Mouse (Mus musculus) hindbrain, embryonic 11.5 days (tissue): Measurements from ENCODE around the gene Sys1. TPM values are rescaled to one million over a fixed set of nuclear protein-coding genes. Genes with fewer than 3 reads are reported as not detected.

Experiments used
- ATAC-seq: fragments of 200-750 bp; cut with Nextera tagmentation; 2 replicates; pipeline ENCODE4 v1.8.0; 2017; ENCODE audit warnings: mild to moderate bottlenecking, moderate TSS enrichment, moderate library complexity; ENCODE audit not compliant: low FRiP score
- DNase-seq: peaks from one replicate; pipeline ENCODE4 v3.0.0-alpha.2; 2015; ENCODE audit warnings: low spot score
- H3K27ac ChIP-seq: fragments of 300-500 bp; sonication (generic); 2 replicates; pipeline ENCODE4 v1.5.1; 2014; ENCODE audit warnings: mild to moderate bottlenecking, low read depth, low read length
- H3K27me3 ChIP-seq: fragments of 300-500 bp; sonication (generic); 2 replicates; pipeline ENCODE4 v1.6.1; 2014; ENCODE audit warnings: mild to moderate bottlenecking, low read length, moderate library complexity, mixed read lengths; ENCODE audit not compliant: control insufficient read depth, insufficient read depth
- H3K36me3 ChIP-seq: fragments of 300-500 bp; sonication (generic); 2 replicates; pipeline ENCODE4 v1.6.1; 2014; ENCODE audit warnings: mild to moderate bottlenecking, low read length, moderate library complexity, mixed read lengths; ENCODE audit not compliant: control insufficient read depth, insufficient read depth
- H3K4me1 ChIP-seq: fragments of 300-500 bp; sonication (generic); replicated peaks from 2 replicates; pipeline ENCODE4 v1.6.1; 2014; ENCODE audit warnings: low read length, mixed read lengths; ENCODE audit not compliant: control insufficient read depth, insufficient read depth
- H3K4me2 ChIP-seq: fragments of 300-500 bp; sonication (generic); replicated peaks from 2 replicates; pipeline ENCODE4 v1.6.1; 2014; ENCODE audit warnings: mild to moderate bottlenecking, low read depth, low read length
- H3K4me3 ChIP-seq: fragments of 300-500 bp; sonication (generic); 2 replicates; pipeline ENCODE4 v1.5.1; 2014; ENCODE audit warnings: low read depth, low read length
- H3K9ac ChIP-seq: fragments of 300-500 bp; sonication (generic); 2 replicates; pipeline ENCODE4 v1.6.1; 2014; ENCODE audit warnings: low read depth, low read length
- H3K9me3 ChIP-seq: fragments of 300-500 bp; sonication (generic); 2 replicates; pipeline ENCODE4 v1.6.1; 2016; ENCODE audit warnings: low read length; ENCODE audit not compliant: control insufficient read depth
- WGBS: fragments of 180-500 bp; shearing (Covaris S2); extraction: QIAGEN DNeasy Blood & Tissue Kit; methylation state at CpG from one replicate; pipeline ENCODE4 v1.1.7; 2014; 5-methylcytosine and 5-hydroxymethylcytosine counted together
- polyA plus RNA-seq: library from polyadenylated mRNA; unstranded; fragments of >200 nt; fragmentation: Nextera tagmentation; extraction: Ambion mirVana; gene quantifications from 2 replicates; pipeline ENCODE4 v1.2.1, GENCODE M21; 2014

Sys1 gene
- polyA plus RNA-seq, 1 experiment from 2014 or later = 72.2 TPM

DNA sequence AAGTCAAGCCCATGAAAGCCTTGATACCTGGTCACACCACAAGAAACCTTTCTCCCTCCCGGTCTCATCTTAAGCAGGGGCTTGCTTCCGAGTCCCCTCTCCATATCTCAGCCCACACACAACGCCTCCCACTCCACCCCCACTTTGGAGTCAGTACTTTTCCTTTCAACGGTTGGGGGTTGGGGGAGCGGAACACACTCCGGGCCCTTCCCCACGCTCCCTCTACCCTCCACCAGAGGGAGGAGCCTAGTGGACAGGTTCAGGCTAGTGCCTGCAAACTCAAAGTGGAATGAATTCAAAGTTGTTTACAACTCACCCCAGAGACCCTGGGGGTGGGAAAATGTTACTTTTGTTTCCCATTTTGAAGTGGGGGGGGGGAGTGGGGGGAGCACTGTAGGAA lies 26.1 kb upstream of the Sys1 start:
- peaks cover 2% of the 10 kb centered on the region; the same call in 1 of the 2 replicates for H3K36me3 ChIP-seq
- 0 out of 2 replicates have a peak, but pooled peaks cover 5% of the 10 kb centered on the region for H3K4me1 ChIP-seq
- H3K4me3 ChIP-seq = no peak overlapping the region
- WGBS = 11% methylated on average over 7 of the region's 7 CpGs
- no peak overlapping the region for H3K9ac ChIP-seq
- H3K9me3 ChIP-seq = no peaks in the 10 kb centered on the region
- H3K4me2 ChIP-seq = no peak overlapping the region
- no peaks in the 10 kb centered on the region for H3K27me3 ChIP-seq
- ATAC-seq = no peak
- peak; percentile 33 for DNase-seq
- H3K27ac ChIP-seq = no peak overlapping the region

DNA sequence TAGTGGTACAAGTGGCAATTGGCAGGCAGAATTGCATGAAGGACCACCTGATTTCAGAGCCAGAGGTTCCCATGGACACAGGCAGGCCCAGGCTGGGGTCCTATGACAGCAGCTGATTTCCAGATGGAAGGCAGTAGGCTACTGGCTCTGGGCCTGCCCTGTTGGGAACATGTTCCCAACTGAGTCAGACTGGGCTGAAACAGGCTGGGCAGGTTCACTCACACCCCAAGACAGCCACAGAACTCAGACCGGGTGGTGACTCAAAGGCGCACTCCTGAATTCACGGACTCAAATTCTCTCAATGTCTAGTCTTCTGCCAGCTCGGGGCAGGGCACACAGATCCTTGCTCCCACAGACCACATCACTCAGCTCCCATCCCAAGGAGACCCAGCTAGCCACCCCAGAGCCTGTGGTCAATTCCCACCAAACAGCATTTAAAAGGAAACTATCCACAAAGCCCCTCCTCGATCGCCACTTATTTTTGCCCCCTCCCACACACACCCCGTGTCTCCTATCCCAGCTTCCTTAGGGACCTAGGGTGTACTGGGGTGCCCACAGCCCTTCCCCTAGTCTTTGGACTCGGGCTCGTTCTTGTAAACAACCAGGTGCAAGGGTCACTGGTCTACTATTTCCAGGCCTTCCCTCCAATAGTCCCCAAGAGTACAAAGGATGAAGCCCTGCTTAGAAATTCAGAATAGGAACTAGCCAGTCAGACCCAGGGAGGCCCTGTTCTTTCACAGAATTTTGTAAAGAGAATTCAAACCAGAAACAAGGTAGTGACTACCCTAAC lies 24.9 kb upstream of the Sys1 start:
- peaks cover 2% of the 10 kb centered on the region; the same call in 1 of the 2 replicates for H3K36me3 ChIP-seq
- no peak overlapping the region for H3K4me3 ChIP-seq
- ATAC-seq = no peak
- no peak for DNase-seq
- H3K9ac ChIP-seq = no peak overlapping the region
- no peaks in the 10 kb centered on the region for H3K27me3 ChIP-seq
- H3K27ac ChIP-seq = no peak overlapping the region
- H3K4me1 ChIP-seq = 0 out of 2 replicates have a peak, but pooled peaks cover 5% of the 10 kb centered on the region
- H3K9me3 ChIP-seq = no peaks in the 10 kb centered on the region
- WGBS = 54% methylated on average over 9 of the region's 9 CpGs
- H3K4me2 ChIP-seq = no peak overlapping the region

DNA sequence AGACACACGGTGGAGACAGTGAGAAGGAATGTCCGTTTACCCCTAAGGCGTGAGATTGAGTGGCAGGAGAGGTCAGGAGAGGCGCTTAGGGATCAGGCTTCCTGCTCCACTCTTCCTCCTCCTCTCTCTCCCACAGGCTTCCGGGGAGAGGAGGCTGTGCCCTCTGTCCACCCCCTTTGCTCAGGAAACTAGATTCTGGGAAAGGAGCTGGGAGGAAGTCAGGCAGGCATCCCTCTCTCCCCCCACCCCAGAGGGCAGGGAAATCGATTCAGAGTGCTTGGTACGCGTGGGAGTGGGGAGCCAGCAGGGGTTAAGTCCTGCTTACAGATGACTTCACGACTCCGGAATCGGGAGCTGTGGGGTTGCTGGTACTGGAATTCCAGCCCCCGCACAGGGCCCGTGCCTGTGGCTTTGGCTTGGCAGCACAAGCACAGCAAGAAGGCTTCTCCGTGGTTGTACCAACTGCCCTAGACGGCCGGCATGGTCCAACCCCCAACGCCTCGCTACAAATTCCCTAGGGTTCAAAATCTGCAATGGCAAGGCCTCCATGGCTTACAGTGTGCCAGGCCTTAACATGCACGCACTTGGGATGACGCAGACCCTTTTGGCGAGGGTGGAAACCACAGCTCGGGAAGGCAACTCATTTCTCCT lies 24.1 kb upstream of the Sys1 start:
- Histone ChIP-seq H3K36me3 (peaks cover 2% of the 10 kb centered on the region; the same call in 1 of the 2 replicates), H3K9me3 (no peaks in the 10 kb centered on the region), H3K27ac (no peak overlapping the region), H3K4me3 (no peak overlapping the region), H3K4me2 (no peak overlapping the region), H3K4me1 (0 out of 2 replicates have a peak, but pooled peaks cover 5% of the 10 kb centered on the region), H3K27me3 (no peaks in the 10 kb centered on the region), H3K9ac (0 out of 2 replicates have a peak overlapping the region, but pooled peaks have one; percentile 4)
- DNase-seq = peak; percentile 19
- 35% methylated on average over 22 of the region's 22 CpGs for WGBS
- no peak for ATAC-seq

DNA sequence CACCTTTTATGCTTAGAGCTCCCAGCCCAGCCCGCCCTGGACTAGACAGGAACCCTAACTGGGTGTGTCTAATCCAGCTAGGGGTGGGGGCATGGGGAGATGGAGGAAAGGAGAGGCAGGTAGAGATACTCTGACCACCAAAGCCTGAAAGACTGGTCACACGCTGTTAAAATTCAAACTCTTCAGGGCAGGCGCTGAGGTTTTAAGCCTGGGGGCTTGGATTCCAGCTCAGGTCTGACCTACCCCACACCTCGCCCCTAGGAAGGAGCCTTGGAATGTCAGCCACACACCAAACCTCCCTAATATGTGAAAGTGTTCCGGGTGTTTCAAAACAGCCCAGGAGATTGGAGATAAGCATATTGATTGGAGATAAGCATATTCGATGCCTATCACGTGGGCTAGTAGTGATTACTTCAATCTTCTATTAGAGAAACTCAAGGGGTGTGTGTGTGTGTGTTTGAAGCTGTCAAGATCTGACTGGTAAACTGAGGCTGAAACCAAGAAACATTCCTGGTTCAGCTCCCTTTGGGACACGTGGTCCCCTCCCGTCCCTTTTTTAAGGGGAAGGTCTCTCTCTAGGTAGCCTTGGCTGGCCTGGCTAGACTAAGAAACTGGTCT lies 23.4 kb upstream of the Sys1 start:
- 84% methylated on average over 9 of the region's 9 CpGs for WGBS
- 0 out of 2 replicates have a peak, but pooled peaks cover 5% of the 10 kb centered on the region for H3K4me1 ChIP-seq
- no peaks in the 10 kb centered on the region for H3K27me3 ChIP-seq
- H3K9ac ChIP-seq = no peak overlapping the region
- H3K4me2 ChIP-seq = no peak overlapping the region
- peaks cover 2% of the 10 kb centered on the region; the same call in 1 of the 2 replicates for H3K36me3 ChIP-seq
- H3K9me3 ChIP-seq = no peaks in the 10 kb centered on the region
- H3K4me3 ChIP-seq = no peak overlapping the region
- ATAC-seq (no peak), DNase-seq (no peak)
- no peak overlapping the region for H3K27ac ChIP-seq

DNA sequence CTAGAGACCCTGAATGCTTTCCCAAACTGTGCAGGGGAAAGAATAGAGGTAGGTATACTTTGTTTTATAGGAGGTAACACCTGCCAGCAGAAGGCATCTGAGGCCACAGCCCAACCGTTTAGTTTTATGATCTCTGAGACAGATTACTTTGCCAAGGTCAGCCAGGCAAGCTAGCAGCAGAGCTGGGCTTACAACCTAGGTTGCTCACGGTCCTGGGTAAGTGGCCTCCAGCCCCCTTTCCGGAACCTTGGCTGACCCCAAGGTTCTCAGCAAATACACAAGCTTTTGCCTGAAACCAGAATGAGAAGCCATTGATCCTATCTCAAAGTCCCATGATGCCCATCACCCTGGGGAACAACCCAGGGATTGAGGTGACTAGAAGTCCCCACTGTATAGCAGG lies 22.1 kb upstream of the Sys1 start:
- H3K27ac ChIP-seq = no peak overlapping the region
- no peak overlapping the region for H3K9ac ChIP-seq
- H3K36me3 ChIP-seq = no peaks in the 10 kb centered on the region
- H3K4me1 ChIP-seq = 0 out of 2 replicates have a peak, but pooled peaks cover 5% of the 10 kb centered on the region
- WGBS = 87% methylated on average over 3 of the region's 3 CpGs
- H3K27me3 ChIP-seq = no peaks in the 10 kb centered on the region
- no peak overlapping the region for H3K4me3 ChIP-seq
- DNase-seq = no peak
- no peak for ATAC-seq
- H3K4me2 ChIP-seq = no peak overlapping the region
- no peaks in the 10 kb centered on the region for H3K9me3 ChIP-seq

DNA sequence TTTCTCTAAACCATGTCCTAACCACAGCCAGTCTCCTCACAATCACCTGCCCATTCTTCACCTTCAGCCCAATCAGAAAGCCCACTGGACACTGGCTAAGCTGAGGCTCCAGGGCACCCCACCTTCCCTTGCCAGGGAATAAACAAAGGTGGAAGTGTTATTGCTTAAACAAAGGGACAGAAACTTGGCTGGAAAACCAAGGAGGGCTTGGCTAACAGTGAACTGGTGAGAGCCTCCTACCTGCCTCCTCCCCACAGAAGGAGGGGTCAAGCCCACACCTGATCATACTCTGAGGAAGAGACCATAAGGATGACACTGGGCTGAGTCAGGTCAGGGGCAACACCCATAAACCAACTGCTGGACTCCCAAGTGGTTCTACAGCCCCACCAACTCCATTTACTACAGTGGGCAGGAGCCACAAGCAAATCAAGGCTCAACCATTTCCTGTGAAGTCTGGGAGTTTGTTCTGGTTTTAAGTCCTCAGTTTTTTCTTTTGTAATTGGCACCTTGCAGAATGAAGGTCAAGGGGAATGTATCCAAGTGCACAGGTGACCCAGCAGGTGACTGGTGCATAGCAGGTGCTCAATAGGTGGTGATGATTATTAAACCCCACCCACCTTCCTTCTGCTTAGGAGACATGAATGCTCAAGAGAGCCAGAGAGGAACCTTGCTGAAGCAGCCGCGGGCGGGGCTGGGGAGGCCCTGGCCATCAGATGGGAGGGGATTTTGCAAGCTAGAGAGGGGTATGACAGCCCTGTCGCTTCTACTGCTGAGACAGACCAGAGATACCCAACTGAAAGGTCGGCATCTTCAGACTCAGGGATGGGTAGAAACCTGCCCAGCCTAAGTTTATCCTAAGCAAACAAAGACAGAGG lies 21.3 kb upstream of the Sys1 start:
- H3K27ac ChIP-seq = no peak overlapping the region
- no peaks in the 10 kb centered on the region for H3K27me3 ChIP-seq
- H3K9me3 ChIP-seq = no peaks in the 10 kb centered on the region
- H3K4me2 ChIP-seq = no peak overlapping the region
- ATAC-seq = no peak
- H3K36me3 ChIP-seq = no peaks in the 10 kb centered on the region
- H3K9ac ChIP-seq = no peak overlapping the region
- 0 out of 2 replicates have a peak, but pooled peaks cover 5% of the 10 kb centered on the region for H3K4me1 ChIP-seq
- H3K4me3 ChIP-seq = no peak overlapping the region
- WGBS = 64% methylated on average over 5 of the region's 5 CpGs
- DNase-seq = no peak

DNA sequence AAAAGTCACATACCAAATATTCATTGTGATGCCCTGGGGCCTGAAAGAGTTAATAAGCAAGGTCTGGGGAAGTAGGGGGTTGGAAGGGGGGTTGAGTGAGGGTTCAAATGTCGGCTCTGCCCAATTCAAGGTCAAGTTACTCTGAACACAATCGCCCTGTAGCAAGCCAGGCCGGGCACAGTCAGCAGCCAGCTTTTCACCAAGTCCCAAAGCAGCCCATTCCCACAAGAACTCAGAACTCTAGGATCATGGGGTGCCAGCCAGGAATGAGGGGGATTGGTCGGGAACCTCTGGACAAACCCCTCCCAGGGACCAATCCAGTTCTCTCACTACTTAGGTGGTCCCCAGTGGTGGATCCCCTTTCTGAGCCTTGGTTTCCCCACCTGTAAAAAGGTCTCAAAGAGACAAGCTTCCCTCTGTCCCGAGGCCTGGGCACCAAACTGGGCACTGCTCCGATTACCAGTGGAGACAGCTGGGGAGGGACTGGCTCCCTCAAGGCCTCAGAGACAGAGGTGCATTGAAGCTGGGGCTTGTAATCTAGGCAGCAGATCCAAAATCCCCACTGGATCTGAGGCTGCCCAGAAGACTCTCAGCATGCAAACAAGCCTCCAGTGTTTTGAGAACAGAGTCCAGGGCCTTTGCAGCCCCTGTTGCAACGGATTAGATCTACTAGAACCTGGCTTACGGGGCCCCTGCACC lies 20.4 kb upstream of the Sys1 start:
- no peak overlapping the region for H3K9ac ChIP-seq
- no peaks in the 10 kb centered on the region for H3K9me3 ChIP-seq
- H3K4me2 ChIP-seq = no peak overlapping the region
- 0 out of 2 replicates have a peak overlapping the region, but pooled peaks have one; percentile 30 for H3K27ac ChIP-seq
- DNase-seq (no peak), ATAC-seq (no peak)
- no peaks in the 10 kb centered on the region for H3K27me3 ChIP-seq
- WGBS = 25% methylated on average over 8 of the region's 8 CpGs
- H3K4me1 ChIP-seq = 0 out of 2 replicates have a peak, but pooled peaks cover 5% of the 10 kb centered on the region
- no peaks in the 10 kb centered on the region for H3K36me3 ChIP-seq
- H3K4me3 ChIP-seq = no peak overlapping the region
